Mouse (Mus musculus) CH12.LX (cell line): Measurements from ENCODE around the gene Lpar1. TPM values are rescaled to one million over a fixed set of nuclear protein-coding genes. Genes with fewer than 3 reads are reported as not detected.

ENCODE experiments used
- DNase-seq: peaks from one replicate; pipeline ENCODE4 v3.0.0-alpha.2; 2013; ENCODE audit errors: extremely low read depth
- H3K27ac ChIP-seq: 2 replicates; pipeline ENCODE4 v1.5.1; 2012; ENCODE audit warnings: low read depth, mild to moderate bottlenecking, control low read depth, moderate library complexity; ENCODE audit not compliant: insufficient read depth
- H3K27me3 ChIP-seq: replicated peaks from 2 replicates; pipeline ENCODE3; 2012; ENCODE audit warnings: inconsistent platforms
- H3K36me3 ChIP-seq, 2 experiments: replicated peaks in 1 of 2; 2 replicates each; pipeline versions ENCODE3 to v1.6.1; 2012; ENCODE audit warnings: inconsistent platforms in 1 of 2, low read length in 1 of 2, mild to moderate bottlenecking in 1 of 2, mixed read lengths in 1 of 2, moderate library complexity in 1 of 2; ENCODE audit not compliant: control insufficient read depth in 1 of 2, insufficient read depth in 1 of 2
- H3K4me1 ChIP-seq, 2 experiments: 2 replicates each; pipeline ENCODE4 v1.6.1; 2012; ENCODE audit warnings: inconsistent platforms in 1 of 2, moderate library complexity in 1 of 2; ENCODE audit not compliant: insufficient read depth in 2 of 2, control insufficient read depth in 1 of 2
- H3K4me2 ChIP-seq: 2 replicates; pipeline ENCODE4 v1.6.1; 2012; ENCODE audit warnings: low read depth, mild to moderate bottlenecking, control low read depth; ENCODE audit not compliant: poor library complexity, insufficient read depth, severe bottlenecking
- H3K4me3 ChIP-seq, 3 experiments: fragments of 150-350 bp in 1 of 3; sonication (generic) in 1 of 3; replicated peaks in 1 of 3; 2 replicates each; pipeline versions ENCODE3 to v1.5.1; 2011 to 2012; ENCODE audit warnings: low read depth in 2 of 3, low read length in 2 of 3, mild to moderate bottlenecking in 2 of 3, moderate library complexity in 2 of 3, control low read depth in 1 of 3, improper control_type of control experiment in 1 of 3, inconsistent platforms in 1 of 3, mixed read lengths in 1 of 3; ENCODE audit not compliant: poor library complexity in 1 of 3
- H3K79me2 ChIP-seq: replicated peaks from 2 replicates; pipeline ENCODE4 v1.6.1; 2012; ENCODE audit warnings: mild to moderate bottlenecking, moderate library complexity; ENCODE audit not compliant: control insufficient read depth, poor library complexity, insufficient read depth, severe bottlenecking; ENCODE audit errors: extremely low read depth
- H3K9ac ChIP-seq: 2 replicates; pipeline ENCODE4 v1.6.1; 2012; ENCODE audit warnings: low read depth, mild to moderate bottlenecking, control low read depth, moderate library complexity; ENCODE audit not compliant: insufficient read depth
- H3K9me3 ChIP-seq: replicated peaks from 2 replicates; pipeline ENCODE3; 2012; ENCODE audit warnings: low read length, inconsistent platforms, mixed read lengths
- BHLHE40 ChIP-seq: IDR thresholded peaks from 2 replicates; pipeline ENCODE4 v1.6.1; 2011; ENCODE audit warnings: mild to moderate bottlenecking, low read depth, low read length, improper control_type of control experiment
- CHD1 ChIP-seq: IDR thresholded peaks from 2 replicates; pipeline ENCODE4 v1.6.1; 2012; ENCODE audit warnings: low read depth, low read length, improper control_type of control experiment, inconsistent platforms
- CHD2 ChIP-seq: IDR thresholded peaks from 2 replicates; pipeline ENCODE4 v1.6.1; 2011; ENCODE audit warnings: low read length, improper control_type of control experiment
- CTCF ChIP-seq, 2 experiments: IDR thresholded peaks in 1 of 2; conservative IDR thresholded peaks in 1 of 2; 2 replicates each; pipeline ENCODE4 v1.5.1; 2011 to 2012; ENCODE audit warnings: low read depth in 2 of 2, low read length in 2 of 2, improper control_type of control experiment in 1 of 2, inconsistent platforms in 1 of 2, mild to moderate bottlenecking in 1 of 2, moderate library complexity in 1 of 2
- ELF1 ChIP-seq: IDR thresholded peaks from 2 replicates; pipeline ENCODE4 v1.6.1; 2014; ENCODE audit warnings: low read depth, mild to moderate bottlenecking, inconsistent platforms, low read length, improper control_type of control experiment
- EP300 ChIP-seq: IDR thresholded peaks from 2 replicates; pipeline ENCODE4 v1.6.1; 2011; ENCODE audit warnings: low read length, improper control_type of control experiment
- ETS1 ChIP-seq: conservative IDR thresholded peaks from 2 replicates; pipeline ENCODE4 v1.6.1; 2012; ENCODE audit warnings: low read depth, mild to moderate bottlenecking, inconsistent platforms, low read length, improper control_type of control experiment, moderate library complexity
- GABPA ChIP-seq: IDR thresholded peaks from 2 replicates; pipeline ENCODE4 v1.6.1; 2012; ENCODE audit warnings: low read depth, low read length, improper control_type of control experiment, inconsistent platforms; ENCODE audit not compliant: insufficient replicate concordance
- HCFC1 ChIP-seq: IDR thresholded peaks from 2 replicates; pipeline ENCODE4 v1.6.1; 2012; ENCODE audit warnings: low read depth, mild to moderate bottlenecking, inconsistent platforms, low read length, improper control_type of control experiment
- IRF4 ChIP-seq: IDR thresholded peaks from 2 replicates; pipeline ENCODE4 v1.6.1; 2014; ENCODE audit warnings: low read depth, mild to moderate bottlenecking, inconsistent platforms, low read length, improper control_type of control experiment
- JUND ChIP-seq: conservative IDR thresholded peaks from 2 replicates; pipeline ENCODE4 v1.6.1; 2011; ENCODE audit warnings: low read depth, low read length, improper control_type of control experiment
- KAT2A ChIP-seq: IDR thresholded peaks from 2 replicates; pipeline ENCODE4 v1.6.1; 2012; ENCODE audit warnings: low read length, improper control_type of control experiment, inconsistent platforms; ENCODE audit not compliant: insufficient replicate concordance
- MAFK ChIP-seq: IDR thresholded peaks from 2 replicates; pipeline ENCODE4 v1.6.1; 2011; ENCODE audit warnings: low read length, improper control_type of control experiment; ENCODE audit not compliant: insufficient replicate concordance
- MAX ChIP-seq: IDR thresholded peaks from 2 replicates; pipeline ENCODE4 v1.6.1; 2011; ENCODE audit warnings: low read length, improper control_type of control experiment
- MAZ ChIP-seq: IDR thresholded peaks from 2 replicates; pipeline ENCODE4 v1.6.1; 2012; ENCODE audit warnings: low read depth, mild to moderate bottlenecking, inconsistent platforms, low read length, improper control_type of control experiment, moderate library complexity
- MEF2A ChIP-seq: IDR thresholded peaks from 2 replicates; pipeline ENCODE4 v1.6.1; 2014; ENCODE audit warnings: low read depth, mild to moderate bottlenecking, inconsistent platforms, low read length, improper control_type of control experiment, borderline replicate concordance
- MXI1 ChIP-seq: IDR thresholded peaks from 2 replicates; pipeline ENCODE4 v1.6.1; 2011; ENCODE audit warnings: mild to moderate bottlenecking, low read depth, low read length, improper control_type of control experiment
- MYC ChIP-seq: IDR thresholded peaks from 2 replicates; pipeline ENCODE4 v1.6.1; 2011; ENCODE audit warnings: low read depth, mild to moderate bottlenecking, improper control_type of control experiment, low read length
- NELFE ChIP-seq: IDR thresholded peaks from 2 replicates; pipeline ENCODE4 v1.6.1; 2011; ENCODE audit warnings: low read depth, low read length, improper control_type of control experiment
- PAX5 ChIP-seq: IDR thresholded peaks from 2 replicates; pipeline ENCODE4 v1.6.1; 2012; ENCODE audit warnings: low read length, inconsistent platforms, mixed read lengths
- RCOR1 ChIP-seq: conservative IDR thresholded peaks from 2 replicates; pipeline ENCODE4 v1.6.1; 2012; ENCODE audit warnings: low read depth, mild to moderate bottlenecking, inconsistent platforms, low read length, improper control_type of control experiment
- SMC3 ChIP-seq: IDR thresholded peaks from 2 replicates; pipeline ENCODE4 v1.6.1; 2011; ENCODE audit warnings: low read depth, low read length, improper control_type of control experiment
- TBP ChIP-seq: conservative IDR thresholded peaks from 2 replicates; pipeline ENCODE4 v1.6.1; 2011; ENCODE audit warnings: low read depth, low read length, improper control_type of control experiment
- TCF12 ChIP-seq: IDR thresholded peaks from 2 replicates; pipeline ENCODE4 v1.6.1; 2014; ENCODE audit warnings: low read depth, mild to moderate bottlenecking, inconsistent platforms, low read length, improper control_type of control experiment
- UBTF ChIP-seq: IDR thresholded peaks from 2 replicates; pipeline ENCODE4 v1.6.1; 2012; ENCODE audit warnings: low read depth, mild to moderate bottlenecking, inconsistent platforms, low read length, improper control_type of control experiment, moderate library complexity
- USF1 ChIP-seq: IDR thresholded peaks from 2 replicates; pipeline ENCODE4 v1.6.1; 2014; ENCODE audit warnings: low read depth, mild to moderate bottlenecking, inconsistent platforms, low read length, improper control_type of control experiment
- ZC3H11A ChIP-seq: IDR thresholded peaks from 2 replicates; pipeline ENCODE4 v1.6.1; 2012; ENCODE audit warnings: low read depth, mild to moderate bottlenecking, inconsistent platforms, low read length, improper control_type of control experiment
- ZMIZ1 ChIP-seq: IDR thresholded peaks from 2 replicates; pipeline ENCODE4 v1.6.1; 2012; ENCODE audit warnings: low read depth, mild to moderate bottlenecking, inconsistent platforms, low read length, improper control_type of control experiment
- ZNF384 ChIP-seq: IDR thresholded peaks from 2 replicates; pipeline ENCODE4 v1.6.1; 2012; ENCODE audit warnings: low read depth, low read length, improper control_type of control experiment, inconsistent platforms
- dilution Hi-C: fragments of 300-500 bp; cut with MboI; formaldehyde crosslinking; loops from 2 replicates; pipeline ENCODE4 v1.14.3; 2020; ENCODE audit warnings: low sequenced_read_pairs; ENCODE audit not compliant: extremely low pct_unique_long_range_greater_than_20kb, extremely low pct_ligation_motif_present
- in situ Hi-C: fragments of 300-500 bp; cut with MboI; formaldehyde crosslinking; loops from 3 replicates; pipeline ENCODE4 v1.14.3; 2019; ENCODE audit warnings: low sequenced_read_pairs, low pct_ligation_motif_present, low pct_unique_long_range_greater_than_20kb, mixed read lengths
- polyA plus RNA-seq: library from polyadenylated mRNA; unstranded; fragments of >175 nt; gene quantifications from 2 replicates; pipeline ENCODE4 v1.2.1, GENCODE M21; 2012; ENCODE audit warnings: low read depth; ENCODE audit not compliant: insufficient read length
- total RNA-seq, 2 experiments: library from RNA; depleted of rRNA; stranded (reverse); fragments of 300-350 nt in 1 of 2; fragments of >200 nt in 1 of 2; gene quantifications; 2 replicates each; pipeline ENCODE4 v1.2.3; 2012 to 2014

The Lpar1 gene
- total and polyA plus RNA-seq, 3 experiments: 0.04 TPM; not detected in 2

- H3K4me3 ChIP-seq: no peak overlapping the region
- in situ Hi-C loops (no loop called here), dilution Hi-C loops (no loop called here)
- no peaks in the 10 kb centered on the region for H3K9me3 ChIP-seq
- H3K4me2 ChIP-seq: no peak overlapping the region
- H3K9ac ChIP-seq: no peak overlapping the region
- no peaks in the 10 kb centered on the region for H3K27me3 ChIP-seq
- H3K79me2 ChIP-seq: no peaks in the 10 kb centered on the region
- TF ChIP-seq UBTF (no peak), CHD1 (no peak), MYC (no peak), MAZ (no peak), EP300 (no peak), TBP (no peak), ZC3H11A (no peak), ZNF384 (no peak), GABPA (no peak), JUND (no peak), HCFC1 (no peak), CTCF (conservative IDR thresholded peaks at IDR 0.05 in 1 of 2, IDR thresholded peaks at IDR 0.05 in 1 of 2; ENCODE audit: low read depth in 2 of 2, low read length in 2 of 2) (no peak), BHLHE40 (no peak), RCOR1 (no peak), CHD2 (no peak), USF1 (no peak), IRF4 (no peak), MXI1 (no peak)
- H3K27ac ChIP-seq: no peak overlapping the region
- no peaks in the 10 kb centered on the region for H3K36me3 ChIP-seq
- H3K4me1 ChIP-seq: no peaks in the 10 kb centered on the region
- DNase-seq: peak; percentile 13
Observed at GRCm38 (mm10) chr4:58413188-58414185, 140.2 kb downstream of the Lpar1 start.

- no peak overlapping the region for H3K9ac ChIP-seq
- TF ChIP-seq SMC3 (no peak), TCF12 (no peak), PAX5 (no peak), MAZ (no peak), ETS1 (no peak), KAT2A (no peak), MEF2A (no peak), ZC3H11A (no peak), BHLHE40 (no peak), NELFE (no peak), MAFK (no peak), ELF1 (no peak), CHD2 (no peak), CHD1 (no peak), IRF4 (no peak), MAX (no peak), HCFC1 (no peak), GABPA (no peak), ZMIZ1 (no peak)
- TF ChIP-seq, all 38 proteins: peak for 0
- no peak for DNase-seq
- in situ Hi-C loops (no loop called here), dilution Hi-C loops (no loop called here)
- Histone ChIP-seq H3K27ac (no peak overlapping the region), H3K79me2 (no peaks in the 10 kb centered on the region), H3K27me3 (no peaks in the 10 kb centered on the region), H3K9me3 (no peaks in the 10 kb centered on the region), H3K4me3 (no peak overlapping the region), H3K4me1 (no peaks in the 10 kb centered on the region), H3K4me2 (no peak overlapping the region), H3K36me3 (no peaks in the 10 kb centered on the region)
Observed at GRCm38 (mm10) chr4:58401973-58402501, 151.7 kb downstream of the Lpar1 start.
